Mouse (Mus musculus) heart, embryonic 12.5 days (tissue): ENCODE results near the gene Etv6. TPM values are rescaled to one million over a fixed set of nuclear protein-coding genes. Genes with fewer than 3 reads are reported as not detected.

Experiments used
- ATAC-seq: fragments of 200-750 bp; cut with Nextera tagmentation; 2 replicates; pipeline ENCODE4 v1.8.0; 2017; ENCODE audit warnings: moderate TSS enrichment, moderate library complexity; ENCODE audit not compliant: insufficient number of reproducible peaks, low FRiP score
- H3K27ac ChIP-seq: fragments of 300-500 bp; sonication (generic); 2 replicates; pipeline ENCODE4 v1.5.1; 2016; ENCODE audit warnings: mild to moderate bottlenecking, moderate library complexity; ENCODE audit not compliant: poor library complexity, severe bottlenecking
- H3K27me3 ChIP-seq: fragments of 300-500 bp; sonication (generic); replicated peaks from 2 replicates; pipeline ENCODE4 v1.6.1; 2016; ENCODE audit warnings: mild to moderate bottlenecking, moderate library complexity
- H3K36me3 ChIP-seq: fragments of 300-500 bp; sonication (generic); 2 replicates; pipeline ENCODE4 v1.6.1; 2016; ENCODE audit warnings: mild to moderate bottlenecking, moderate library complexity
- H3K4me1 ChIP-seq: fragments of 300-500 bp; sonication (generic); replicated peaks from 2 replicates; pipeline ENCODE4 v1.6.1; 2016; ENCODE audit warnings: mild to moderate bottlenecking
- H3K4me2 ChIP-seq: fragments of 300-500 bp; sonication (generic); 2 replicates; pipeline ENCODE4 v1.6.1; 2016; ENCODE audit warnings: mild to moderate bottlenecking, moderate library complexity
- H3K4me3 ChIP-seq: fragments of 300-500 bp; sonication (generic); 2 replicates; pipeline ENCODE4 v1.5.1; 2016; ENCODE audit warnings: mild to moderate bottlenecking
- H3K9ac ChIP-seq: fragments of 300-500 bp; sonication (generic); 2 replicates; pipeline ENCODE4 v1.6.1; 2016; ENCODE audit warnings: mild to moderate bottlenecking, moderate library complexity
- H3K9me3 ChIP-seq: fragments of 300-500 bp; sonication (generic); replicated peaks from 2 replicates; pipeline ENCODE4 v1.6.1; 2016; ENCODE audit warnings: mild to moderate bottlenecking, moderate library complexity
- WGBS: fragments of 180-500 bp; shearing (Covaris S2); methylation state at CpG from one replicate; pipeline ENCODE4 v1.1.7; 2016; 5-methylcytosine and 5-hydroxymethylcytosine counted together
- polyA plus RNA-seq: library from polyadenylated mRNA; unstranded; fragments of >200 nt; fragmentation: Nextera tagmentation; extraction: Ambion mirVana; gene quantifications from 2 replicates; pipeline ENCODE4 v1.2.1, GENCODE M21; 2016

Gene Etv6
- polyA plus RNA-seq, 1 experiment from 2014 or later, result 19.9 TPM

DNA sequence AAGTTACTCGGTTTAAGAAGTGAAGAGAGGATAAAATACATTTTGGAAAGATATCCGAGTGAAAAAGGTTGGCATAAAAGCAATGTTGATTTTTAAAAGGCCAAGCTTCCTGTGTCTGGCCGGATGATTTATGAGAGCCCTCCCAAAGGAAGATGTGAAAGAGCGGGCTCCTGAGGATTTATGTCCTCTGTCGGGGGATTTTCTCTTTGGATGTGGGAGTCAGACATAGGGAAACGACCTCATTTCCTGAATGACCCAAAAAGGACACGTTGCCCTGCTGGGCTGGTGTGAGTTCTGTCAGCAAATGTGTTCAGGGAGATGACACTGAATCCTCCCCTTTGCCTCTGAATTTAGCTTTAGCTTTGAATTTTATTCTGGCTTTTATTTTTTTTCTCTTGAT lies 8.0 kb downstream of the Etv6 start:
- WGBS, result 32% methylated on average over 7 of the region's 7 CpGs
- peak overlapping the region; percentile 19; the same call in 1 of the 2 replicates for H3K4me2 ChIP-seq
- peak overlapping the region; percentile 49 for H3K9ac ChIP-seq
- H3K9me3 ChIP-seq, result no peaks in the 10 kb centered on the region
- H3K4me1 ChIP-seq, result peaks cover 95% of the 10 kb centered on the region
- ATAC-seq, result no peak
- H3K27me3 ChIP-seq, result no peaks in the 10 kb centered on the region
- no peak overlapping the region for H3K4me3 ChIP-seq
- H3K36me3 ChIP-seq, result no peaks in the 10 kb centered on the region
- peak overlapping the region; percentile 19 for H3K27ac ChIP-seq

GRCm38 (mm10) chr6:134045092-134045868 lies 9.8 kb downstream of the Etv6 start:
- ATAC-seq, result no peak

GRCm38 (mm10) chr6:134046136-134046535 lies 10.6 kb downstream of the Etv6 start:
- H3K27ac ChIP-seq, result no peak overlapping the region

More at GRCm38 (mm10) chr6:134045092-134045868, 9.8 kb downstream of the Etv6 start:
- Histone ChIP-seq H3K27ac (no peak overlapping the region), H3K27me3 (no peaks in the 10 kb centered on the region), H3K4me1 (peaks cover 94% of the 10 kb centered on the region), H3K9me3 (no peaks in the 10 kb centered on the region), H3K9ac (no peak overlapping the region), H3K4me2 (no peak overlapping the region), H3K36me3 (no peaks in the 10 kb centered on the region), H3K4me3 (no peak overlapping the region)
- 62% methylated on average over 9 of the region's 9 CpGs for WGBS

DNA sequence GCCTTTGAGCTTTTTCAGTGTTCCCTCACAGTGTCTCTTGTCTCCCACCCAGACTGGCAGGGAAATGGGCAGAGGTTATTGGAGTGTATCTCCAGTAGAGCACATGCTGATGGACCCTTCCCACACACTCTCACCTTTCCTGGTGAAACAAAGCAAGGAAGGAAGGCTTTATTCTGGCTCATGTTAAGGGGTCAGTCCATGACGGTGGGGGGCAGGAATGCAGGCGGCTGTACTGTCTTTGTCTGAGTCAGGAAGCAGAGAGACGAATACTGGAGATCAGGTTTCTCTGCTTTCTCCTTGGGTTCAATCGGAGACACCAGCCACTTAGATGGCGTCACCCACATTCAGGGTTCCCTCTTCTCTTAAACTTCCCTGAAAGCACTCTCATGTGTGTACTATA lies 11.7 kb downstream of the Etv6 start:
- Histone ChIP-seq H3K27me3 (no peaks in the 10 kb centered on the region), H3K9ac (no peak overlapping the region), H3K9me3 (no peaks in the 10 kb centered on the region), H3K27ac (no peak overlapping the region), H3K4me2 (no peak overlapping the region), H3K4me1 (peaks cover 89% of the 10 kb centered on the region), H3K36me3 (no peaks in the 10 kb centered on the region; the same call in 1 of the 2 replicates), H3K4me3 (no peak overlapping the region)
- 45% methylated on average over 5 of the region's 5 CpGs for WGBS
- 0 out of 2 replicates have a peak, but pooled peaks have one; percentile 24 for ATAC-seq

More at GRCm38 (mm10) chr6:134046136-134046535, 10.6 kb downstream of the Etv6 start:
- no peak overlapping the region for H3K9ac ChIP-seq
- no peak for ATAC-seq
- no peaks in the 10 kb centered on the region; the same call in 1 of the 2 replicates for H3K36me3 ChIP-seq
- no peak overlapping the region for H3K4me3 ChIP-seq
- no peaks in the 10 kb centered on the region for H3K9me3 ChIP-seq
- WGBS, result 17% methylated on average over 5 of the region's 5 CpGs
- H3K27me3 ChIP-seq, result no peaks in the 10 kb centered on the region
- peaks cover 91% of the 10 kb centered on the region for H3K4me1 ChIP-seq
- H3K4me2 ChIP-seq, result no peak overlapping the region; the same call in 1 of the 2 replicates

DNA sequence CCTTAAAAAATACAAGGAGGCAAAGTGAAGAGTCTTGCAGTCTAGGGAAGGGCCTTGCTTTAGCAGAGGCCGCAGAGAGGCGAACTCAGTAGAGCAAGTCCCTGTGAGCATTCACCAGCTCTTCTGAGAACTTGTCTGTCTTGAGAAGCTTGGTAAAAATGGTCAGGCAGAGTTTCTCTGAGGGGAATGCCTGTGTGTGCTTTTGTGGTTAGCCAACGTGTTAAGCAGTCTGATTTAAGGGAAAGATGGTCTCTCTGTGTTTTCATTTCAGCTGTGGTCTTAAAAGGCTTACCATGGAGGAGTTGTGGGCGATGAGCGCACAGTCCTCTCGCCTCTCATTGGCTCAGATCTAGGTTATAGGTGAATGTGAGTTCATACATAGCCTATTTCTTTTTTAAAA lies 12.5 kb downstream of the Etv6 start:
- 84% methylated on average over 6 of the region's 6 CpGs for WGBS
- Histone ChIP-seq H3K27ac (no peak overlapping the region), H3K9me3 (no peaks in the 10 kb centered on the region), H3K4me1 (peaks cover 91% of the 10 kb centered on the region), H3K4me2 (no peak overlapping the region), H3K27me3 (no peaks in the 10 kb centered on the region), H3K9ac (no peak overlapping the region), H3K4me3 (no peak overlapping the region), H3K36me3 (no peaks in the 10 kb centered on the region; the same call in 1 of the 2 replicates)
- ATAC-seq, result no peak

DNA sequence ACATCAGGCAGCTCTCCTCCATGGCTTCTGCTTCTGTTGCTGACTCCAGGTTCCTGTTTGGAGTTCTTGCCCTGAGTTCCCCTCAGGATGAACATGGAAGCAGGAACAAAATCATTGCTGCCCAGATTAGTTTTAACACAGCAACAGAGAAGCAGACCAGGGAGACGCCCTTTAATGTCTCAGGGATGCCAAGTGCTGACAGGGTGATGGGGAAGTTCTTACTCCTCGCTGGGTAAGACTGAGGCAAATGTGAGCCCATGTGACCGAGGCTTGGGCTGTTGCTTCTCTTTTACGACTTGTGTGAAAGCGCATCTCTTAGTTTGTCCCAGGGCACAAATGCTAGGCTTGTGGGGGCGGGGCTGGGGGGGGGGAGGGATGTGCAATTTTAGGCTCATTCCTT lies 13.5 kb downstream of the Etv6 start:
- H3K4me1 ChIP-seq, result peaks cover 91% of the 10 kb centered on the region
- no peak overlapping the region for H3K4me3 ChIP-seq
- no peaks in the 10 kb centered on the region for H3K9me3 ChIP-seq
- WGBS, result 83% methylated on average over 6 of the region's 6 CpGs
- H3K27me3 ChIP-seq, result no peaks in the 10 kb centered on the region
- H3K9ac ChIP-seq, result no peak overlapping the region
- no peak for ATAC-seq
- H3K4me2 ChIP-seq, result no peak overlapping the region
- no peak overlapping the region for H3K27ac ChIP-seq
- H3K36me3 ChIP-seq, result no peaks in the 10 kb centered on the region; the same call in 1 of the 2 replicates

DNA sequence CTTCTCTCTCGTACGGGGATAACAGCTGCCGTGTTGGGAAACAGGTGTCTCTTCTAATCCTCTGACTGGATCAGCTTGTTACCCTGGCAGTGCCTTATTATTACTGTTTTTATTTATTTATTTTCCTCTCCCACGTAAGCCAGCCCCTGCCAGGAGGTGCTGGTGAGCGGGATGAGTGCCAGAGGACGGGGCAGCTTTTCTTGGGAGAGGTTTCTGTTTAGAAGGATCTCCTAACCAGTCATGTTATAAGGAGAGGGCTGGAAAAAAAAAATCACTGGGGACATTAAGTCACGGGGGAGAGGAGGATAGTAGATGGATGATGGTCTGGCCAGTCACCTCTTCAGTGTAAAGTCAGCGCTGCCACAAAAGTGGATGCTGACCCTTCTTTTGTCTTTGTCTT lies 15.0 kb downstream of the Etv6 start:
- no peak for ATAC-seq
- 86% methylated on average over 8 of the region's 8 CpGs for WGBS

GRCm38 (mm10) chr6:134051950-134052349 lies 16.4 kb downstream of the Etv6 start:
- WGBS, result 65% methylated on average over 7 of the region's 7 CpGs
- no peak overlapping the region for H3K4me2 ChIP-seq
- H3K9ac ChIP-seq, result no peak overlapping the region
- H3K27ac ChIP-seq, result no peak overlapping the region; the same call in 1 of the 2 replicates
- H3K4me1 ChIP-seq, result peaks cover 77% of the 10 kb centered on the region
- no peaks in the 10 kb centered on the region for H3K9me3 ChIP-seq
- no peaks in the 10 kb centered on the region; the same call in 1 of the 2 replicates for H3K36me3 ChIP-seq
- ATAC-seq, result no peak
- H3K4me3 ChIP-seq, result no peak overlapping the region
- H3K27me3 ChIP-seq, result no peaks in the 10 kb centered on the region

More for the DNA sequence above, 15.0 kb downstream of the Etv6 start:
- Histone ChIP-seq H3K27ac (no peak overlapping the region), H3K4me1 (peaks cover 89% of the 10 kb centered on the region), H3K4me2 (no peak overlapping the region), H3K4me3 (no peak overlapping the region), H3K9me3 (no peaks in the 10 kb centered on the region), H3K36me3 (no peaks in the 10 kb centered on the region; the same call in 1 of the 2 replicates), H3K27me3 (no peaks in the 10 kb centered on the region), H3K9ac (no peak overlapping the region)

GRCm38 (mm10) chr6:134053146-134053545 lies 17.6 kb downstream of the Etv6 start:
- Histone ChIP-seq H3K4me3 (no peak overlapping the region), H3K9ac (no peak overlapping the region), H3K9me3 (no peaks in the 10 kb centered on the region), H3K27ac (0 out of 2 replicates have a peak overlapping the region, but pooled peaks have one; percentile 12), H3K4me1 (peaks cover 75% of the 10 kb centered on the region), H3K27me3 (no peaks in the 10 kb centered on the region), H3K36me3 (no peaks in the 10 kb centered on the region; the same call in 1 of the 2 replicates), H3K4me2 (no peak overlapping the region)
- ATAC-seq, result no peak
- 73% methylated on average over 10 of the region's 10 CpGs for WGBS

DNA sequence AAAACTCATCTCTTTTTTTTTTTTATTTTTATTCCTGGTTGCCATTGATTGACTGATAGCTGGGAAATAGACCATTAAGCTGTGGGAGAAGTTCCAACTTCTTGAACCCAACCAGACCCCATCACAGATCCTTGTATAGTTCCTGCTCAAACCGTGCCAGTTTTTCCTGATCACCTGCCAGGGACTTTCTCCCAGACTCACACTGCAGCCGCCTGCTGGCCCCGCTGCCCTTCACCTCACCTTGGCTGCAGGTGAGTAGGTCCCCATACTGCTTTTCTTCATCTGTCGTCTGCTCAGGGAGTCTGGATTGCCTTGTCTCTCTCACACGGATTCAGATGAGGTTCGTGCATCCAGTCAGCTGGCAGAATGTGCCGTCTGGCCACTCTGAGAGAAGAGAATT lies 18.1 kb downstream of the Etv6 start:
- 56% methylated on average over 7 of the region's 7 CpGs for WGBS
- no peak overlapping the region for H3K4me2 ChIP-seq
- no peaks in the 10 kb centered on the region for H3K27me3 ChIP-seq
- H3K27ac ChIP-seq, result 0 out of 2 replicates have a peak overlapping the region, but pooled peaks have one; percentile 12
- no peaks in the 10 kb centered on the region for H3K9me3 ChIP-seq
- H3K4me1 ChIP-seq, result peaks cover 76% of the 10 kb centered on the region
- no peak for ATAC-seq
- no peaks in the 10 kb centered on the region; the same call in 1 of the 2 replicates for H3K36me3 ChIP-seq
- H3K4me3 ChIP-seq, result no peak overlapping the region
- 0 out of 2 replicates have a peak overlapping the region, but pooled peaks have one; percentile 9 for H3K9ac ChIP-seq

DNA sequence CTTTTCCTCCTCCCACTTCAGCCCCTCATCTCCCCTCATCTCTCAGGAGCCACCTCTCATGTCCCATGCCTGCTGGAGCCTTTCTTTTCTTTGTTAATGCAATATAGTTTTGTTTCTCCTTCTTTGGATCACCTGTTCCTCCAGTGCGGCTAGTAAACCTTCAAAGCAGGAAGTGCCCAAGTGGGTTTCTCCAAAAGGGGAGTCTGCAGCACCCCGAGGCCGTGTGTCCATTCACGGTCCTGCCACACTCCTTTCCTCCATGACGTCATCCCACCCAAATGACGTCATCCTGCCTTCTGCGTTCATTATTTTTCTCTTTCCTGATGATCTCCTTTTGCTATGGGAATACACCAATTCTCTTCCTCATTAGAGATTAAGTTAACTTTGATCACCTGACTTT lies 20.1 kb downstream of the Etv6 start:
- H3K9ac ChIP-seq, result no peak overlapping the region
- ATAC-seq, result no peak
- WGBS, result 73% methylated on average over 7 of the region's 7 CpGs
- H3K27ac ChIP-seq, result no peak overlapping the region
- H3K36me3 ChIP-seq, result no peaks in the 10 kb centered on the region; the same call in 1 of the 2 replicates
- H3K4me3 ChIP-seq, result no peak overlapping the region
- H3K9me3 ChIP-seq, result no peaks in the 10 kb centered on the region
- H3K27me3 ChIP-seq, result no peaks in the 10 kb centered on the region
- peaks cover 79% of the 10 kb centered on the region for H3K4me1 ChIP-seq
- no peak overlapping the region for H3K4me2 ChIP-seq
